Mouse (Mus musculus) olfactory bulb, adult 2 months (tissue): Measurements from ENCODE around the gene Tcf7l1. TPM values are rescaled to one million over a fixed set of nuclear protein-coding genes. Genes with fewer than 3 reads are reported as not detected.

ENCODE experiments used
- H3K27ac ChIP-seq: fragments of 200-500 bp; 2 replicates; pipeline ENCODE4 v1.5.1; 2012; ENCODE audit warnings: low read depth, low read length; ENCODE audit not compliant: insufficient read depth
- H3K4me1 ChIP-seq: fragments of 200-500 bp; 2 replicates; pipeline ENCODE4 v1.6.1; 2012; ENCODE audit warnings: low read length; ENCODE audit not compliant: control insufficient read depth, insufficient read depth
- H3K4me3 ChIP-seq: fragments of 200-500 bp; 2 replicates; pipeline ENCODE4 v1.5.1; 2012; ENCODE audit warnings: mild to moderate bottlenecking, low read depth, low read length, moderate library complexity; ENCODE audit not compliant: insufficient read depth
- CTCF ChIP-seq: fragments of 200-500 bp; IDR thresholded peaks from 2 replicates; pipeline ENCODE4 v1.5.1; 2012; ENCODE audit warnings: low read depth, mild to moderate bottlenecking, low read length, moderate library complexity; ENCODE audit not compliant: insufficient read depth
- POLR2A ChIP-seq: fragments of 200-500 bp; IDR thresholded peaks from 2 replicates; pipeline ENCODE4 v1.6.1; 2012; ENCODE audit warnings: mild to moderate bottlenecking, low read depth, low read length, moderate library complexity; ENCODE audit not compliant: insufficient read depth
- WGBS: fragments of 180-500 bp; shearing (Covaris S2); methylation state at CpG from one replicate; pipeline ENCODE4 v1.1.7; 2018; 5-methylcytosine and 5-hydroxymethylcytosine counted together
- polyA plus RNA-seq: library from polyadenylated mRNA; stranded (reverse); fragments of >200 nt; gene quantifications from 2 replicates; pipeline ENCODE4 v1.2.4, GENCODE M21; 2012; ENCODE audit warnings: low replicate concordance; ENCODE audit not compliant: missing spikeins, insufficient read depth, insufficient read length

Gene Tcf7l1
- polyA plus RNA-seq, 1 experiment: not detected

DNA sequence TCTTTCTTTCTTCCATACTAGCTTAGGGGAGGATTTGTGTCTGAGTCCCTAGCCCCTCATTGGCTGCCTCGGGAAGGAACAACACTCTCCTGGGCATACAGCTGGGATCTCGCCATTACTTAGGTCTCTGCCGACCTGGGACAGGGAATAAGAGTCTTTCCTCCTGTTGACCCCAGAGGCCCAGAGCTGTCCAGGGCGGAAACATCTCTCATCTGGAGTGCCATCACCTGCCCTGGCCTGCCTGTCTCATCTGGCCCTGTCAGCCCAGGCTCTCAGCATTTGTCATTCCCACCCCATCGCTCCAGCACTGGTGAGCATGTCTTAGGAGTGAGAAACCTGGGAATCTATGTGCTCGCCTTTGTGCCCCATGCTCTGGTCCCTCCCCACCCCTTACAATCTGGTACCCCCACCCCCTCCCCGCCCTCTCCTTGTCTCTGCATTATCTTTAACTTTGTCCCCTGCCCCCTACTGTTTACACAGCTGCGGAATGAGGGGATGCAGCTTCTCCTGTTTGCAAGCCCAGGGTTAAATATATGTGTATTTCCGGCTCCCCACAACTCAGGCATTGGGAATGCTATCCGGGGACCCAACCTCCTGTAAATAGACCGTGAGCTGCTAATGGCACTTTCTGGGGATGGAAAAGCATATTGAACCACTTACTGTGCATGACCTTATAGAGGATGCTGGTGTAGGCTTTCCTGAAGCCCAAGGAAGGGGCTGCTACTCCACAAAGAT lies 92.3 kb downstream of the Tcf7l1 start:
- TF ChIP-seq POLR2A (no peak), CTCF (no peak)
- Histone ChIP-seq H3K4me3 (no peak overlapping the region), H3K4me1 (peaks cover 18% of the 10 kb centered on the region), H3K27ac (no peak overlapping the region)
- 57% methylated on average over 11 of the region's 11 CpGs for WGBS

DNA sequence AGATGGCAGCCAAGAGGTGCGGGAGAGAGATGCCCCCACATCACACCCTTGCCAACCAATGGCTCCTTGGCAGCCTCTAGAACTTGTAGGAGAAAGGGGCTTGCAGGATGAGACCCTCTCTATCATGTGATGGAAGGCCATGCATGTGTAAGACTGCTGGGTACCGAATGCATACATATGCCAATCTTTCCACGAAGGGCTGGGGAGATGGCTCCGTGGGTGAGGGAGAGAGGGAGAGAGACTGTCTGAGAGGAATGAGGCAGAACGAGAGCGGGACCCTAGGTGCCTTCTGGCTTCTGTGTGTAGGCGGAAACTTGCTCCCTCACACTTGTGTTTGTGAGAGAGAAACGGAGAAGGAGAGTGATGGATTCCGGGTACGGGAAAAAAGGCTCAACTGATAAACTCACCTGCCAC lies 94.3 kb downstream of the Tcf7l1 start:
- Histone ChIP-seq H3K27ac (no peak overlapping the region), H3K4me1 (peaks cover 27% of the 10 kb centered on the region), H3K4me3 (no peak overlapping the region)
- no peak for TF ChIP-seq CTCF
- TF ChIP-seq POLR2A: no peak
- WGBS: 73% methylated on average over 10 of the region's 10 CpGs

DNA sequence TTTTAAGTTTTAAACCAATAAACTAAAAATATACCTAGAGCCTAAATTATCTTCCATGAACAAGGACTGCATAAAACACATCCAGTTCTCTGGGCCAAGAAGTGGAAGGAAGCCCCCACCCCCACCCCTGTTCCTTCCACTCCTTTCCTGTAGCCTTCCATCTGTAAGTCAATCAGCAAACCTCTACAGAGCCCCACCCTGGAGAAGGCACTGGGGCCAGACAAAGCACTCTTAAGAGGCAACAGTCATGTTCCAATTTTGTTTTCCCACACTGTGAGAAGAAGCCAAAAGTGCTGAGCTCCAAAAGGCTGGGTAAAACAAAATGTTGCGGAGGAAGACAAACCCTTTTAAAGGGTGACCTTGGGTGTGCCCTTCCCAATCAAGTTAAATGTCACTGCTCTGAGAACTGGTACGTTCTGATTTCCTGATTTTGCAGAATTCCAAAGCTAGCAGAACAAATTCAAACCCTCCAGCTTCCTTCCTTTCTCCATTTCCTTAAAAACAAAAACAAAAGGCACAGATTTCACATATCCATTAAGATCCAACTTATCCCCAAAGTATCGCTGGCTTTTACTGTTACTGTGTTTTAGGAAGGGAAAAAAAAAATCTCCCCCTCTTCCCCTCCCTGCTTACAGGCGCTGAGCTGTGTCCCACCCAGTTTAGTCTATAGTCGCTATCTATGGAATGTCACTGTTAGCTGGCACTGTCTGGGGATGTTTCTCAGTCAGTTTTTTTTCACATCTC lies 94.8 kb downstream of the Tcf7l1 start:
- Histone ChIP-seq H3K27ac (no peak overlapping the region), H3K4me1 (peaks cover 27% of the 10 kb centered on the region), H3K4me3 (no peak overlapping the region)
- TF ChIP-seq POLR2A (no peak), CTCF (no peak)
- WGBS: 62% methylated on average over 5 of the region's 5 CpGs

DNA sequence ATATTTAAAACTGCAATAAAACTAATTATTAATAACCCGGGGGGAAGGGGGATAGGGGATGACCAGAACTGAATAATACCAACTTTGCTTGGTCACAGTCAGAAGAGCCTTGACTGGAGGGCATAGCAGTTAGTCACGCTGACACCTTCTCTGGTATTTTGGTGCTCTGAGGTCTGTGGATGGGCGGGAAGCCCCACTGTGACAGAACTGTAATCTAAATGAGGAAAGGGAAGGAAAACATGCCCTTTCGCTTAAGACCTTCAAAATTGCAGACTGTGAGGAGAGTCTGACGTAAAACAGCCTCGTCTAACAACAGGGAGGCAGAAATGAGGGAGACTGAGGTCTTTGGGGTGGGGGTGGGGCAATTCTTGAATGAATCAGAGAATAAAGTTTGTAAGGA lies 96.6 kb downstream of the Tcf7l1 start:
- no peak for TF ChIP-seq POLR2A
- TF ChIP-seq CTCF: no peak
- Histone ChIP-seq H3K27ac (no peak overlapping the region), H3K4me3 (no peak overlapping the region), H3K4me1 (peaks cover 27% of the 10 kb centered on the region)
- 61% methylated on average over 6 of the region's 6 CpGs for WGBS

DNA sequence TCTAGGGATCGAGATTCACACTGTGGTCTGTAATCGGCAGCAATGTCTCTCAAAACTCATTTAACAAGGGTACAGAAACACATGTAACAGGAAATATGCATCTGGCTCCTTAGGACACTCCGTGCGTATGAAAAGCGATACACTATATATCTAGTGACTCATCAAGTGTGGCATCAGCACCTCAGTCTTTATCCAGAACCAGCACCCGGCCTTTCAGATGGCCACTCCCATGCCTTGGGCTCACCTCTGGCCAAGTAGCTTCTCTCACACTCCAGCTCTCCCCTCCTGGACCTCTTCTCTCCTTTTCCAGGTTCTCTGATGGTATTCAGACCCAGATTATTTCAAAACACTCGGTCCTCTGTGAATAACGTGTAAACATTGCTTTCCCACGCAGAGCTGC lies 97.5 kb downstream of the Tcf7l1 start:
- Histone ChIP-seq H3K4me3 (no peak overlapping the region), H3K27ac (no peak overlapping the region), H3K4me1 (peaks cover 26% of the 10 kb centered on the region)
- TF ChIP-seq POLR2A (no peak), CTCF (no peak)
- WGBS: 64% methylated on average over 9 of the region's 9 CpGs

DNA sequence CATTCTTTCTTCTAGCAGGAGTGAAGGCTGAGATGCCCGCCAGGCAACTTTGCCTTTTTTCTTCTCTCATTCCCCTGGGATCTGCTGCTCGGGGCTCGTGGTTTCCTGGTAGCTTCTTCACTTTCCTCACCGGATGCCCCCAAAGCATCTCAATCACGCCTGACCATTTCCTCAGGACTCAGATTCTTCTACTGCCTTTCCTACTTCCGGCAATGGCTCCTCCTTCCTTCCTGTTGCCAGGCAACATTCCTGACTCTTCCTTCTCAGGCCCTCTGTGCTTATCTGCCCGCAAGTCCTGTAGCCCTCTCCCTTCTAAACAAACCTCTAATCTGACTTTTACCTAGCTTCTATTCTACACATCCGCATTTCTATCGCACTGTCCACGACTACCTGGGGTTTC lies 98.5 kb downstream of the Tcf7l1 start:
- TF ChIP-seq POLR2A (no peak), CTCF (no peak)
- H3K4me3 ChIP-seq: no peak overlapping the region
- peaks cover 26% of the 10 kb centered on the region for H3K4me1 ChIP-seq
- H3K27ac ChIP-seq: no peak overlapping the region
- 83% methylated on average over 10 of the region's 10 CpGs for WGBS

DNA sequence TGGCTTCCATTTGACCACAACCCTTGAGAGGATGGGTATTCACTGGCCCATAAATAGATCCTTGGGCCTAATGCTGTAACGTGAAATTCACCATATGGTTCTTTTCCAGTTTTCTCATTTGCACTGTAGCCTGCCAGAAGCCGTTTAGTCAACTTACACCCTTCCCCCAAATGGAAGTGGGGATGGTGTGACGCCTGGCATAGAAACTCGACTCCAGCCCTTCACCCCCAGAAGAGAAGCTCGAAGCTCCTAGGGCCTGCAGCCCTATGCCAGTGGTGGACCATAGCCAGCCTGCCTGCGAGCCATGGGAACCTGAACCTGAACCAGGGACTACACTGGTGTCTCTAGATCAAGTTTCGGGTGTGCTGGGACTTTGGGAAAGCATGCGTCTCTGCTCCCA lies 99.1 kb downstream of the Tcf7l1 start:
- WGBS: 81% methylated on average over 8 of the region's 8 CpGs
- H3K27ac ChIP-seq: no peak overlapping the region
- peaks cover 30% of the 10 kb centered on the region for H3K4me1 ChIP-seq
- no peak overlapping the region for H3K4me3 ChIP-seq
- TF ChIP-seq CTCF (no peak), POLR2A (no peak)

DNA sequence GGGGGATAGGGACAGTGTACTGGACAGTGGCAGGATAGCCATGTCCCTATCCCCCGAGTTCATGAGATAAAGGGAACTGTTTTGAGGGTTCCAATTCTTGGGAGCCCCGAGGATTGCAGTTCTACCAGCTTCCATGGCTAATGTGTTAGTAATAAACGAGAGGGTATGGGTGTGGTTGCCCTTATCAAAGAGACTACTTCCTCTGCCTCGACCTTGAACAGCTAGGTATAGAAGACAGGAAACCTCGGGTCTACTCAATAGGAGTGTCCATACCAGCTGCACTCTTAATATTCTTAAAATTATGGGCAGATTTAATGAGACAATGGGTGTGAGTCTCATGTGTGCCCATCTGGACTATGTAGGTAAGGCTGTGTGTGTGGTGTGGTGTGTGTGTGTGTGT lies 100.0 kb downstream of the Tcf7l1 start:
- TF ChIP-seq CTCF (no peak), POLR2A (no peak)
- Histone ChIP-seq H3K4me3 (no peak overlapping the region), H3K4me1 (peaks cover 29% of the 10 kb centered on the region), H3K27ac (no peak overlapping the region)
- WGBS: 90% methylated on average over 5 of the region's 5 CpGs

DNA sequence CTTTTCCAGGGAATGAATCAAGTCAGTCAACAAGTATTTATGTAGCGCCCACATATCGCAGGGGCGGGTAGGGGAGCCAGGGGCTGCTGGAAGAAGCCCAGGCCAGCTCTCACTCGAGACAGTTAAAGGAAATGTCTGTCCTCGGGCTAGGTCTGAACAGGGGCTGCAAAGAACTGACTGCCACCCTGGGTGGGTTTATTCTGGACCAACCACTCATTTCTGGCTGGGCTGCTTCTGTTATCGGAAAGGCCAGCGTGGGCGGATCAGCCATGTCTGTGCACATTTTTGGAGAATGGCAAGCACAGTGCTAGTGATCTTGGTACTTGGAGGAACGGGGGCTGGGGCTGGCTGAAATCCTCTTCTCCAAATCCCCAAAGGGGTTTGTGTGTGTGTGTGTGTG lies 103.9 kb downstream of the Tcf7l1 start:
- H3K4me1 ChIP-seq: peaks cover 15% of the 10 kb centered on the region
- no peak overlapping the region for H3K4me3 ChIP-seq
- WGBS: 32% methylated on average over 9 of the region's 9 CpGs
- TF ChIP-seq CTCF (no peak), POLR2A (no peak)
- H3K27ac ChIP-seq: no peak overlapping the region
